Mouse (Mus musculus) urinary bladder, postnatal 14 days (tissue): ENCODE results near the gene Gtpbp3.
A peak's percentile ranks its signal among the peaks of the same experiment; 100 is the strongest.

ENCODE experiments used
- DNase-seq: peaks from one replicate; pipeline ENCODE4 v3.0.0; 2021; ENCODE audit warnings: low spot score

Gene Gtpbp3

GRCm38 (mm10) chr8:71470146-71470912 lies 17.6 kb upstream of the Gtpbp3 start:
- DNase-seq = no peak

DNA sequence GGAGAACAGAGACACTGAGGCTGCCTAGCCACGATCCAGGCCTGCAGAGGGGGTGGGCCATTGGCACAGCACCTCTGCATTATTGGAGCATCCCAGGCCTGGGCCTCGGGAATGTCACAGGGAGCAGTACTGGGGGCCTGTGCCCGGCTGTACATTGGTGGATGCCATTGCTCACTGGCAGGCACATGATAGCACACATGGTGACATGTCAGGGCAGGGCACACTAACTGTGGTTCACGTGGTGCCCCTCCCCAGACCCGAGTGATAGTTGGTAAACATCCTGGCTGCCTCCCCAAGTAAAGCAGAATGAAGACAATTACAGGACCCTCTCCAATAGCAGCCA lies 17.0 kb upstream of the Gtpbp3 start:
- DNase-seq = no peak

DNA sequence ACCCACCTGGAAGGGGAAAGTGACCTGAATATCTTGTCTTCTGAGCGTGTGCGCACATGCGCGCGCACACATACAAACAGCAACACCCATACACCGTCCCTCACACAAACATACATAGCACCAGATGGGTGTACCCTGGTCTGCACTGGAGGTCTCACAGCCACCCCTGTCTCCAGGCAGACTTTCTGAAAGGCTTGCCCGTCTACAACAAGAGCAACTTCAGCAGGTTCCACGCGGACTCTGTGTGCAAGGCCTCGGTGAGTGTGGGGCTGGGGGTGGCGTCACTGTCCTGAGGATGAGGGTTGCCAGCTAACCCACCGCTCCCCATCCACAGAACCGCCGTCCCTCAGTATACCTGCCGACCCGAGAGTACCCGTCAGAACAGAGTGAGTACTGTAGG lies 16.0 kb upstream of the Gtpbp3 start:
- no peak for DNase-seq

DNA sequence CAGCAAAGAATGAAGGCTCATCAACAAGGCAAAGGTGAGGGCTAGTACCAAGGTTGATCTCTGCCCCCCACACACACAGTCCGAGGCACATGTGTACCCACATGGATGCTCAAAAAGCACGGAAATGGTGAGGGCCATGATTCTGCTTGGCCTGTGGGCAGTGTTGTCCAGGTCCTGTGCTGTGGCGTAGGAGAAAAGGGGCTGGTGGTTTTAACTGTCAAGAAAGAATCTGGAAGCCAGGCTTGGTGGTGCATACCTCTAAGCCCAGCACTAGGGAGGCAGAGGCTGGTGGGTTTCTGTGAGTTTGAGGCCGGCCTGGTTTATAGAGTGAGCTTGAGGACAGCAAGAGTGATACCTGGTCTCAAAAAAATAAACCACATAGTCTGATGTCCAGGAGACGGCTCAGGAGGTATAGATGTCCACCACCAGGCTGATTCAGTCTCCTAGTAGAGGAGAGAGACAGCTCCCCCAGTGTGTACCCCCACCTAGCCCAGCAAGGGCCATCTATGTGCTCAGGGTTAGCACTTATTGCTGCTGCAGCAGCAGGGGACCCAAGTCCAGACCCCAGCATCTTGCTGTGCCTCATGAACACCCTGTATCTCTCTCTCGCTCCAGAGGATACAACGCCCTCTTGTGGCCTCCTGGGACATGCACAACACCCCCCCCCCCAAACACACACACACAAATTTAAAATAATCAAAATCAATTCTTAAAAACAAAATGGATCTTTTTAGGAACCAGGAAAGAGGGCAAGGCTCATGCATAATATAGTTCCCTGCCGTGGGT lies 15.1 kb upstream of the Gtpbp3 start:
- DNase-seq = no peak

- no peak for DNase-seq
Measured at GRCm38 (mm10) chr8:71474344-71474743, 13.6 kb upstream of the Gtpbp3 start.

GRCm38 (mm10) chr8:71474785-71475701 lies 12.9 kb upstream of the Gtpbp3 start:
- no peak for DNase-seq

GRCm38 (mm10) chr8:71475702-71476075 lies 12.2 kb upstream of the Gtpbp3 start:
- DNase-seq = no peak

- DNase-seq = peak; percentile 83
Measured at GRCm38 (mm10) chr8:71476099-71476940, 11.6 kb upstream of the Gtpbp3 start.

- no peak for DNase-seq
Measured at GRCm38 (mm10) chr8:71477196-71477845, 10.6 kb upstream of the Gtpbp3 start.

GRCm38 (mm10) chr8:71478943-71479342 lies 9.0 kb upstream of the Gtpbp3 start:
- DNase-seq = no peak

DNA sequence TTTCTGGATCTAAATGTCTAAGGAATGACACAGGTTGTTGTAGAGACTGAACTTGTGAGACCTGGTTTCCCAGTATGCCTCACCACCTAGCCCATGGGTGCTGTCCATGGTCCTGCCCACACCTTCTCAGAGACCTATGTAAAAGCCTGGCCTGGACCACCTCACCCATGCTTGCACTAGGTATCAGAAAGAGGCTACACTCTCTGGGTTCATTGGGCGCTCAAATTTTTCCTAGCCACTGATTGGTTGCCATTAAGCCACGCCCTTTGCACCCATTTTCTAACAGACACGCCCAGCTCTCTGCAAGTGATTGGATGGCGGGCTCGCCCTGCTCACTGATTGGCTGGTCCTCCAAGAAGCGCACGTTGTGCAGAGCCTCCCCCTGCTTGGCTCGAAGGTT lies 4.0 kb upstream of the Gtpbp3 start:
- peak; percentile 56 for DNase-seq

- no peak for DNase-seq
Measured at GRCm38 (mm10) chr8:71484736-71485135, 3.2 kb upstream of the Gtpbp3 start.

DNA sequence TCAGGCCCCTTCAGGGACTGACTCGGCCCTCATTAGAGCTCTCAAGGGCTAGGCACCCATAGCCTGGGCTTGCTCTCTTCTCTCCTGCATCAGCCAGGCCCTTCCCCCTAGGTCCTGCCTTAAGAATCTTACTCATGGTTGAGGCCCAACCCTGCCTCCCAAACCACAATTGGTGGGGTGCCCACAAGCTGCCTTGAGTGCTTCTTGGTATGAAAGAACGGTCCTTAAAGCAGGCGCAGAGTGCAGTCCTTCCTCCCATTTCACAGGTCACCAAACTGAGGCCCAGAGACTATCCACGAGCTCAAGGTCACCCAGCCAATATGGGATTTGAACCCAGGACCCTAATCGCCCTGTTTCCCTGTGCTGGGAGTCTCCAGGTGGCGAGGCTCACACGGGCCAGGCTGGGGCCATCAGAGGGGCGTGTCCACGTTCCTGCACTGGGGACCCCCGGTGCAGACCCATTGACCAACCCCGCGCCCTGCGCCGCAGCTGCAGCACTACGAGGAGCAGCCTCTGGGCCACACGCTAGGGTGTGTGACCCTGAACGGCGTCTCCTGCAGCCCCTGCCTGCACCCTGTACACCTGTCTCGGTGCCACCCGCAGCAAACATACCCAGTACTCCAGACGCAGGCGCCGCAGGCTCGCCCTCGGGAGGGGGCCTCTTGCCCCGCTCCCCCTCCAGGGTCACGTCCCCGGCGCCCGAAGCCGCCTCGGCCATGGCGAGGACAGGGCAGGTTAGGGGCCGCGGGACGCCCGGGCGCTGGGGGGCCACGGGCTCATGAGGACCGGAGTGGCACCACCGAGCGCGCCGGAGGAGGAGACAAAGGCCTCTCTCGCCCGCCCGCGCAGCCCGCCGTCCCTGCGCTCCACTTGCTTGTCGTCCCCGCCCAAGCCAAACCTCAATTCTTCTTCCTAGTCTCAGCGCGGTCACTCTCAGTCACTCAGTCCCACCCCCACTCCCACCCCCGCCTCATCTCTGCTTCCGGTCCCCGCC lies 2.5 kb upstream of the Gtpbp3 start, which contains the start of gene Ano8:
TSS of gene Ano8 (minus strand) at position 822 of the 994 bp plus-strand sequence.
- peak; percentile 87 for DNase-seq

- no peak for DNase-seq
Measured at GRCm38 (mm10) chr8:71486136-71486529, 1.8 kb upstream of the Gtpbp3 start.

GRCm38 (mm10) chr8:71488454-71488853 lies 551 bp downstream of the Gtpbp3 start:
- DNase-seq = peak; percentile 89

- peak; percentile 88 for DNase-seq
Measured at GRCm38 (mm10) chr8:71495039-71495438, 7.1 kb downstream of the Gtpbp3 start.

DNA sequence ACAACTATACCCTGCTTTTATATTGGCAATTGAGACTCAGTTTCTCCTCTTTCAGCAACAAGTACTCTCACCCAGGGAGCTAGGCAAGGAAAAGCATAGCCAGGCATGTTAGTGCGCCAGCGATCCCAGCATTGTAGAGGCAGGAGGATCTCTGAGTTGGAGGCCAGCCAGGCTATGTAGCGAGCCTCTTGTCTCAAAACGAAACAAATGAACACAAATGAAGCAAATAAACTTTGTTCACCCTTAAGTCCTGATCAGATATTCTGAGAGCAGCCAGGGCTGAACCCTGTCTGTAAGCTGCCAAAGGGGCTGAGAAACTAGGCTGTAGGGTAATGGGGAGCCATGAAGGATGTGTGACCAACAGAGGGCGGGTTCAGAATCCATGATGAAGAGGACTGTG lies 7.9 kb downstream of the Gtpbp3 start:
- DNase-seq = no peak

- DNase-seq = peak; percentile 84
Measured at GRCm38 (mm10) chr8:71496481-71496880, 8.6 kb downstream of the Gtpbp3 start.

DNA sequence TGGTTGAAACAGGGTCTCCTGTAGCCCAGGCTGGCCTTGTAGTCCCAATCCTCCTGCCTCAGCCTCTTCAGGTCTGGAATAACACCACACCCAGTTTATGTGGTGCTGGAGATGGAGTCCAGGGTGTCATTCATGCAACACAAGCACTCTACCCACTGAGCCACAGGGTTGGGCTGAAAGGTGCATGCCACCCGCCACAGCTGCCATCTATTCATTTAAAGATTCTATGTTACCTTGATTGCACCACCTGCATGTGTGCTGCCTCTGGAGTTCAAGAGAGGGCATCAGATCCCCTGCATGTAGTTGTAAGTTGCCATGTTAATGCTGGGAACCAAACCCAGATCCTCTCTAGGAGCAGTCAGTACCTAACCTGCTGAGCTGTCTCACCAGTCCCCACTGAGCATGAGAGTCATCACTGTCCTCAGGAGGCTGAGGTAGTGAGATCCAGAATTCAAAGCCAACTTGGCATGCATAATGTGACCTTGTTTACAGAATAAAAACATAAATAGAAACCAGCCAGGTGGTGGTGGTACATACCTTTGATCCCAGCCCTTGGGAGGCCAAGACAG lies 9.3 kb downstream of the Gtpbp3 start:
- DNase-seq = no peak
